Mouse (Mus musculus) hindbrain, embryonic 13.5 days (tissue): Measurements from ENCODE around the gene Sorcs3. TPM values are rescaled to one million over a fixed set of nuclear protein-coding genes. Genes with fewer than 3 reads are reported as not detected.

Experiments used
- ATAC-seq: fragments of 200-750 bp; cut with Nextera tagmentation; 2 replicates; pipeline ENCODE4 v1.8.0; 2017; ENCODE audit warnings: moderate TSS enrichment; ENCODE audit not compliant: low FRiP score
- H3K27ac ChIP-seq: fragments of 300-500 bp; sonication (generic); 2 replicates; pipeline ENCODE4 v1.5.1; 2015; ENCODE audit warnings: inconsistent platforms, mild to moderate bottlenecking, moderate library complexity
- H3K27me3 ChIP-seq: fragments of 300-500 bp; sonication (generic); 2 replicates; pipeline ENCODE4 v1.6.1; 2015; ENCODE audit warnings: mild to moderate bottlenecking, inconsistent platforms
- H3K36me3 ChIP-seq: fragments of 300-500 bp; sonication (generic); 2 replicates; pipeline ENCODE4 v1.6.1; 2015; ENCODE audit warnings: mild to moderate bottlenecking, inconsistent platforms
- H3K4me1 ChIP-seq: fragments of 300-500 bp; sonication (generic); replicated peaks from 2 replicates; pipeline ENCODE4 v1.6.1; 2015; ENCODE audit warnings: inconsistent platforms
- H3K4me2 ChIP-seq: fragments of 300-500 bp; sonication (generic); 2 replicates; pipeline ENCODE4 v1.6.1; 2015; ENCODE audit warnings: inconsistent platforms, mild to moderate bottlenecking, moderate library complexity
- H3K4me3 ChIP-seq: fragments of 300-500 bp; sonication (generic); 2 replicates; pipeline ENCODE4 v1.5.1; 2015; ENCODE audit warnings: mild to moderate bottlenecking, inconsistent platforms
- H3K9ac ChIP-seq: fragments of 300-500 bp; sonication (generic); 2 replicates; pipeline ENCODE4 v1.6.1; 2015; ENCODE audit warnings: mild to moderate bottlenecking, inconsistent platforms
- H3K9me3 ChIP-seq: fragments of 300-500 bp; sonication (generic); 2 replicates; pipeline ENCODE4 v1.6.1; 2016; ENCODE audit warnings: inconsistent platforms
- WGBS: fragments of 180-500 bp; shearing (Covaris S2); methylation state at CpG from one replicate; pipeline ENCODE4 v1.1.7; 2015; 5-methylcytosine and 5-hydroxymethylcytosine counted together
- polyA plus RNA-seq: library from polyadenylated mRNA; unstranded; fragments of >200 nt; fragmentation: Nextera tagmentation; extraction: Ambion mirVana; gene quantifications from 2 replicates; pipeline ENCODE4 v1.2.1, GENCODE M21; 2015

Sorcs3 gene
- polyA plus RNA-seq, 1 experiment from 2014 or later = 10.9 TPM

DNA sequence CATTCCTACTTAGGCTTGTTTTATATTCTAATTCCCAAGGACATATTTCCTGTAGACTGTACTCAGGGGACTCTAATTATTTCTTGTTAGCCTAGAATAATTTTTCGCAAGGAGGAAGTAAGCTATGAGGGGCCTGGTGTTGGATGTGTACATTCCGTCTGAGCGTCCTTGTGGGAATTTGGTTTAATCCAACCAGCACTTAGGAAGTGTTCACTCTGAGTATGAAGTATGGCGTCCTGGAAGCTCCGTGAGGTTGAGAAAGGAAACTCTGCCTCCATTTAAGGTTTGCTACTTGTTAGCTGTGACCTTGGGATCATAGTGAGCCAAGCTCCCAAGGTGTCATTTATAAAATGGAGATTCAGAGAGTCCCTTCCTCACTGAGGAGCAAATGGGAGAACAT is 132.3 kb downstream of the Sorcs3 start:
- no peak overlapping the region for H3K9ac ChIP-seq
- no peak overlapping the region for H3K27ac ChIP-seq
- peaks cover 17% of the 10 kb centered on the region for H3K4me1 ChIP-seq
- 83% methylated on average over 5 of the region's 5 CpGs for WGBS
- H3K36me3 ChIP-seq = no peaks in the 10 kb centered on the region
- H3K27me3 ChIP-seq = no peaks in the 10 kb centered on the region
- H3K4me3 ChIP-seq = no peak overlapping the region
- no peak for ATAC-seq
- H3K9me3 ChIP-seq = no peaks in the 10 kb centered on the region
- no peak overlapping the region for H3K4me2 ChIP-seq

DNA sequence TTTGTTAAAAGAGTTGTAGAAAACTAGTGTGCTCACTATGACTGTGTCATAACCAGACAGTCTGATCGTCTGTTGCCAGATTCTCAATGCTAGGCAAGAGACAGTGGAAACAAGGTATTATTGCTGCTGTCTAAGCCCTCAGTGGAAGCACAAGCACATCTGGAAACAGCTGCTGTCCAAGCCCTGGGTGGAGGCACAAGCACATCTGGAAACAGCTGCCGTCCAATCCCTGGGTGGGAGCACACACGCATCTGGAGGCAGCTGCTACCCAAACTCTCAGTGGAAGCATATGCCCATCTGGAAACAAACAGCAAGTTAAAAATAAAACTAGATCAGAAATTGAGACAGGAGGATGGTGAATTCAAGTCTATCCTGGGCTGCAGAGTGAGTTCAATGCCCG is 136.9 kb downstream of the Sorcs3 start:
- WGBS = 69% methylated on average over 4 of the region's 4 CpGs
- Histone ChIP-seq H3K36me3 (no peaks in the 10 kb centered on the region), H3K4me1 (peaks cover 17% of the 10 kb centered on the region), H3K4me3 (no peak overlapping the region), H3K9me3 (no peaks in the 10 kb centered on the region), H3K4me2 (no peak overlapping the region), H3K27ac (no peak overlapping the region), H3K27me3 (no peaks in the 10 kb centered on the region), H3K9ac (no peak overlapping the region)
- no peak for ATAC-seq

DNA sequence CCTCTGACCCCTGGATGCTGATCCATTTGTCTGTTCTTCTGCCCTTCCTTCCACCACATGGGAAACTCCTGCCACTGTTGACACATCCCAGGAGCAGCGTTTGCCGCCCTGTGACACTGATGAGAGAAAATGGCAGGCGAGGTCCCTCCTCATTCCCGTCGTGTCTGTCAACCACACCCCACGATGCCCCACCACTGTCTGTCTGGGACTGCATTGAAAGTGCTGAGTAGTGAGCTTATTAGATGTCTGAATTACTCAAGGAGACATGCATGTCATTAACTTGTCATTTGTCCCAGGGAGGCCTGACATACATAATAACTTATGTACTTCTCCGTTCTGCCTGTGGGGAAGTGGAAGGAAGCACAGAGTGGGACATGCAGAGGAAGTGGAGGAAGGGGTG is 137.6 kb downstream of the Sorcs3 start:
- peaks cover 17% of the 10 kb centered on the region for H3K4me1 ChIP-seq
- no peak overlapping the region for H3K4me3 ChIP-seq
- WGBS = 17% methylated on average over 7 of the region's 7 CpGs
- H3K36me3 ChIP-seq = no peaks in the 10 kb centered on the region
- no peaks in the 10 kb centered on the region for H3K27me3 ChIP-seq
- H3K27ac ChIP-seq = no peak overlapping the region
- no peak overlapping the region for H3K4me2 ChIP-seq
- H3K9ac ChIP-seq = no peak overlapping the region
- H3K9me3 ChIP-seq = no peaks in the 10 kb centered on the region
- no peak for ATAC-seq

DNA sequence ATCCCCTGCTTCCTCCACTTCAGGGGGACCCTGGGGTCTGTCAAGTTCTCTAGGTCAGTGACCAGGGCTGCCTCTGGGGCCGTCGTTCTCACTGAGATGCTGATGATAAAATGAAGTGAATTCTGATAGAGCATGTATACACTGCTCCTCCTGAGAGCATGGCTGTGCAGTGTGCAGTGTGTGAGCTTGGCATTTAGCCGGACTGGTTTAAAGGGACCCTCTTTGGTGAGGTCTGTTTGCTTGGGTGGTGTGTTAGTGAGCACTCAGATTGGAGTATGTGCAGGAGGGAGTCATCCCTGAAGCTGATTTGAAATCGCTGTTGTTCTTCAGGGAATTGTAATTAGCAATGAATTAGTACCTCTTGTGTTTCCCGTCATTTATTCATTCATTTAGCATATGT is 141.3 kb downstream of the Sorcs3 start:
- Histone ChIP-seq H3K27ac (no peak overlapping the region), H3K27me3 (no peaks in the 10 kb centered on the region), H3K4me2 (no peak overlapping the region), H3K4me1 (peaks cover 17% of the 10 kb centered on the region), H3K36me3 (no peaks in the 10 kb centered on the region), H3K9me3 (no peaks in the 10 kb centered on the region), H3K4me3 (no peak overlapping the region), H3K9ac (no peak overlapping the region)
- no peak for ATAC-seq
- WGBS = 60% methylated on average over 5 of the region's 5 CpGs

DNA sequence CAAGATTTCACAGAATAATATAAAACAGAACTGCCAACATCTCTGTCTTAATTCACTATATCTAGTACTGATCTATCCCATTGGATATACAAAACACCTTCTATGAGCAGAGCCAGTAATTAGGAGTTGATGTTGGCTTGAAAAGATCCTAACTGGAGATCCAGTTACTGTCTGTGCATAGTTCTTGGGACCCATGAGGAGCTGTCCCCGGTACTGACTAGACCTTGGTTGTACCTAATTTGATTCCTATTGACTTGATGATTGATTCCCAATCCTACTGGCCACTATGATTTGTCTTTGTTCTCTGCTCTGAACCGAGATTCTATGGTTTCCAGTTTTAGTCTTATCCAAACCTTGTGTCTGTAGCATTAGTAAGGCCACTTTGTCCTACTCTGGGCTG is 151.0 kb downstream of the Sorcs3 start:
- Histone ChIP-seq H3K36me3 (no peaks in the 10 kb centered on the region), H3K27me3 (no peaks in the 10 kb centered on the region), H3K9ac (no peak overlapping the region), H3K4me1 (no peaks in the 10 kb centered on the region), H3K27ac (no peak overlapping the region), H3K9me3 (no peaks in the 10 kb centered on the region), H3K4me2 (no peak overlapping the region), H3K4me3 (no peak overlapping the region)
- WGBS = 75% methylated on average over 2 of the region's 2 CpGs
- ATAC-seq = no peak

DNA sequence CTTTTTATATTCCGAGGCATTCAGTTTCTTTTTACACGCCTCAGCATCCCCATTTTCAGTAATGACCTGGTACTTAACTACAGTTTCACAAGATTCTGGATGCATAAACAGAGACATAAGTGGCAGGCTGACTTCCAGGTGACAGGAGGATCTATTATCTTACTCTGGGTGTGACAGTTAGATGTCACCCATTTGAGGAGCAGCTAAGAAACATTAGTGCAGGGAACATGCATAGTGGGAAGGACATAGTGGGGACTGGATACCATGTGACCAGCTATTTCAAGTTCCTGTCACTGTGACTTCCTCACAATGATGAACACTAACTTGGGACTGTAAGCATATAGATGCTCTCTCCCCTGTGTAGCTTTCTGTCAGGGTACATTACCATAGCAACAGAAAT is 156.3 kb downstream of the Sorcs3 start:
- ATAC-seq = no peak
- H3K9ac ChIP-seq = no peak overlapping the region
- no peaks in the 10 kb centered on the region for H3K9me3 ChIP-seq
- no peak overlapping the region for H3K4me2 ChIP-seq
- H3K4me3 ChIP-seq = no peak overlapping the region
- 90% methylated on average over 2 of the region's 2 CpGs for WGBS
- H3K36me3 ChIP-seq = no peaks in the 10 kb centered on the region
- H3K27ac ChIP-seq = no peak overlapping the region
- 0 out of 2 replicates have a peak, but pooled peaks cover 3% of the 10 kb centered on the region for H3K4me1 ChIP-seq
- no peaks in the 10 kb centered on the region for H3K27me3 ChIP-seq

DNA sequence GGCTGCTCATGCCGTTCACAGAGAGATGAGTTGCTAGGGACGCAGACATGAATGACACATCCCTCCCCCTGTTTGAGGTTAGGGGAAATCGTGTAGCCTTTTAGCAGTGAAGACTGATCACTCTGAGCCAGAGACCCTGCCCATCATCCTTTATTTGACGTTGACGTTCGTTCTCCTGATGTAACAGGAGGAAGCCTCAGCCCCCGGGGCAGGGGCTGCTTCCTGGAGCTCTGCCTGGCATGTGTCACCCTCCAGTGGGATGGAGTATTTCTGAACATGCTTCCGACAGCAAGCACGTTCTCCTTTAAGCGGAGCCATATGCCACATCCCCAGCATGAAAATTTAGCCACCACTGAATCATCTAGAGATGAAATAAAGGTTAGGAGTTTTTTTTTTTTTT is 162.2 kb downstream of the Sorcs3 start:
- Histone ChIP-seq H3K9me3 (no peaks in the 10 kb centered on the region), H3K9ac (no peak overlapping the region), H3K4me1 (peaks cover 11% of the 10 kb centered on the region), H3K4me3 (no peak overlapping the region), H3K36me3 (no peaks in the 10 kb centered on the region), H3K4me2 (0 out of 2 replicates have a peak overlapping the region, but pooled peaks have one; percentile 19), H3K27ac (no peak overlapping the region), H3K27me3 (no peaks in the 10 kb centered on the region)
- WGBS = 29% methylated on average over 10 of the region's 10 CpGs
- no peak for ATAC-seq

DNA sequence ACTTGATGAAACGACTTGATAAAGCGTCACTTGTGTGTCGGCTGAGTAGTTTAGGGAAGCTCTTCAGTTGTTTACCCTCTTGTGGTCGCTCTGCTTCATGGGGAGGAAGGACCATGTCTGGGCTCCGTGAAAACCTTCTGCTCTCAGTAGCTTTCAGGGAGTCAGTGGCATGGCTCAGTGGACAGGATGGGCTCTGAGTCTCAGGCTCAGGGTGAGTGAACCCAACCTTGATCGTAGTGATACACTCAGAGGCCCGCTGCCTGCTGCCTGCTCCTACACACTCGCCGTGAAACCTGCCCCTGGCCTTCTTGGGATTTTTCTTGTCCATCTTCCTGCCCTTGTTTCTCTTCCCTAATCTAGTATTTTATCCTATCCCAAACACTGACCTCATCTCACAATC is 166.0 kb downstream of the Sorcs3 start:
- no peak overlapping the region for H3K4me2 ChIP-seq
- no peak overlapping the region for H3K27ac ChIP-seq
- H3K4me3 ChIP-seq = no peak overlapping the region
- peaks cover 15% of the 10 kb centered on the region for H3K4me1 ChIP-seq
- WGBS = 84% methylated on average over 9 of the region's 9 CpGs
- H3K27me3 ChIP-seq = no peaks in the 10 kb centered on the region
- H3K9ac ChIP-seq = no peak overlapping the region
- H3K36me3 ChIP-seq = no peaks in the 10 kb centered on the region
- no peak for ATAC-seq
- H3K9me3 ChIP-seq = no peaks in the 10 kb centered on the region

DNA sequence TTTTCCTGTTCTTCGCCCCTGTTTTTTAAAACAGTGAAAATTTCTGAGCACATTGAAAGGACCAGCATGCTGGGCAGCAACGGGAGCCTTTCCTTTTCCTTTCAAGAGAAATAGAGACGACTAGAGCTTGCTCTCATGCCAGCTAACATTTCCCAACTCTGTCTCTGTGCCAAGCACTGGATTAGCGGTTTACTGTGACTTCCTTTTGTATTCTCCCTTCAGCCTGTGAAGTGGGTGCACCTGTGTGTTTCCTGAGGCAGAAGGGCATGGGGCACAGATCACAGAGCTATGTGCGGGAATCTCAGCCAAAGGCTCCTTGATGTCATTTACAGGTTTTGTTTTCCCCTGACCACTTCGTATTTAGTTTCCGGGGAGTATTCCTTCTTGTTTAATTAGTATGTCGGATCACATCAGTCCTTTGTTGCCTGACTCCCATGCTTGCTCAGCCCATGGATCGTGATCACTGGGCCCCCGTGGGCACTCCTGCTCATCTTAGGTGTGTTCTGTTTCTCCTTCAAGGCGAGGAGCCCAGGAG is 172.2 kb downstream of the Sorcs3 start:
- Histone ChIP-seq H3K4me3 (no peak overlapping the region), H3K4me2 (no peak overlapping the region), H3K9ac (no peak overlapping the region), H3K9me3 (no peaks in the 10 kb centered on the region), H3K4me1 (peaks cover 4% of the 10 kb centered on the region; the same call in 1 of the 2 replicates), H3K27ac (no peak overlapping the region), H3K27me3 (no peaks in the 10 kb centered on the region), H3K36me3 (no peaks in the 10 kb centered on the region)
- ATAC-seq = no peak
- WGBS = 80% methylated on average over 11 of the region's 11 CpGs

DNA sequence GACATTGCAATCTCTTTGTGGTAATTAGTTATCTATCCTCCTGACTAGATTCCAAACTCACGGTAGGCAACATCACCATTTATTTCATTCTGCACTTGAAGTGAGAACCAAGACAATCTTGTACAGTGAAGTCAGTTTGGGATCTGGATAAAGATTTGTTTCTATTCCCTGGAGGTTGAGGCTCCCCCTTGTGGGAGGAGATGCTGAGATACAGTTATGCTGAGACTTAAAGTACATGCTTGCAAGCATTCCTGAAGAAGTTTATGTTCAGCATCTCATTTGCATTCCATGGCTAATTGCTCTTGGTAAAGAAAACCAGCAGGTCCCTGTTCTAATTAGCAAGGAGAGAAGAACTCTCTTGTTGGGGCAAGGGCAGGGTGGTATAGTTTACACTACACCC is 185.7 kb downstream of the Sorcs3 start:
- H3K4me3 ChIP-seq = no peak overlapping the region
- 63% methylated on average over 1 of the region's 1 CpGs for WGBS

DNA sequence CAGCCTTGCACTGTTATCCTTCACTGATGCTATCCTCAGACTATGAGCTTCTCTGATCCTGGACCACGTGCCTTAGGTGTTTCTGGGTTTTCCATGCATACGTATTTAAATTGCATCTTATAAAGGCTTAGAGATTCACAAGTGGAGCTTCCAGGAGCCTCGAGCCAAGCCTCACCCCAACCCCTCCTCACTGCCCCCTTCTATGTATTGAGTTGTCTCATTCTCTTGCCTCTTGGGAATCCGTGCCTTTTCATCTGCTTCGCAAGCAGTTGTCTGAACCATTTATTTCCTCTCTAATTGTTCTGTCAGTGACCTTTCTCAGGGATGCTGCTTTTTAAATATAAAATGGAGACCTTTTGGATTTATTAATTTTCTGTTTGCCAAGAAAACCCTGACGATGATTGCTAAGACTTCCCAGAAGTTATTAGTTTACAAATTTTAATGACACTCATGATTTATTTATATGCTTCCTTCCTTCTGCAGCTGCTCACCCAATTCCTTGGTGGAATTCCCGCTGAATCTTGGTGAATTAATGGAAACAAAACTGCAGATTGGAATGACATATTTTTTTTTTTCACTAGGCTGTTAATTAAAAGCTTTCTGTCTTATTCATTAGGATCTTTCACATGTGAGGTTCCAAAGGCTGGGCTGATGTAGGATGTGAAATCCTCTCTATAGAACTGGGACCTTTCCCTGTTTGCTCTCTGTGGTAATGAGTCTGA is 199.1 kb downstream of the Sorcs3 start:
- 37% methylated on average over 7 of the region's 7 CpGs for WGBS
- no peak for ATAC-seq
- H3K9me3 ChIP-seq = no peaks in the 10 kb centered on the region
- no peaks in the 10 kb centered on the region for H3K36me3 ChIP-seq
- H3K4me2 ChIP-seq = no peak overlapping the region
- H3K27me3 ChIP-seq = 0 out of 2 replicates have a peak, but pooled peaks cover under 1% of the 10 kb centered on the region
- H3K4me3 ChIP-seq = no peak overlapping the region
- no peak overlapping the region for H3K27ac ChIP-seq
- H3K4me1 ChIP-seq = peaks cover 9% of the 10 kb centered on the region
- H3K9ac ChIP-seq = no peak overlapping the region

More for the DNA sequence above, 185.7 kb downstream of the Sorcs3 start:
- no peak for ATAC-seq
- H3K36me3 ChIP-seq = no peaks in the 10 kb centered on the region
- no peak overlapping the region for H3K9ac ChIP-seq
- H3K27ac ChIP-seq = no peak overlapping the region
- H3K4me1 ChIP-seq = peaks cover 8% of the 10 kb centered on the region
- 0 out of 2 replicates have a peak, but pooled peaks cover 8% of the 10 kb centered on the region for H3K27me3 ChIP-seq
- H3K9me3 ChIP-seq = no peaks in the 10 kb centered on the region
- H3K4me2 ChIP-seq = no peak overlapping the region

DNA sequence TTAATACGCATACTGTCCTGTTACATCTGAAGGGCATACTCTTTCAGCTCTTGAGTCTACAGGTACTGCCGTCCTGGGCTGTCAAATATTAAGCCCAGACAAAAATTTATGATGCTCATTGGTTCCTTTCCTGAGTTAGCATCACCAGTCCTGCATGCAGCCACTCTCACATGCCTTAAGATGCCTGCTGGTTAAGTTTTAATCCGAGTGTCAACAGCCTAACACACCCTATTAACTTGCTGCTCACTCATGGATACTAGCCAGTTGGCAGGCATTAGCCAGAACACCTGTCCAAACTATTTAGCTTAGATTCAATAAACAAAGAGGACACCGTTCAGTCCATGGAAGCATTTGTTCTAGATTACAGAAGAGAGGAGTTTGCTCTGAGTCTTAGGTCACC is 202.4 kb downstream of the Sorcs3 start:
- H3K4me3 ChIP-seq = no peak overlapping the region
- no peaks in the 10 kb centered on the region for H3K9me3 ChIP-seq
- H3K27me3 ChIP-seq = peaks cover 2% of the 10 kb centered on the region; the same call in 1 of the 2 replicates
- no peaks in the 10 kb centered on the region for H3K36me3 ChIP-seq
- peaks cover 9% of the 10 kb centered on the region for H3K4me1 ChIP-seq
- H3K27ac ChIP-seq = no peak overlapping the region
- no peak overlapping the region for H3K4me2 ChIP-seq
- H3K9ac ChIP-seq = no peak overlapping the region
- ATAC-seq = no peak
- WGBS = 75% methylated on average over 4 of the region's 4 CpGs

DNA sequence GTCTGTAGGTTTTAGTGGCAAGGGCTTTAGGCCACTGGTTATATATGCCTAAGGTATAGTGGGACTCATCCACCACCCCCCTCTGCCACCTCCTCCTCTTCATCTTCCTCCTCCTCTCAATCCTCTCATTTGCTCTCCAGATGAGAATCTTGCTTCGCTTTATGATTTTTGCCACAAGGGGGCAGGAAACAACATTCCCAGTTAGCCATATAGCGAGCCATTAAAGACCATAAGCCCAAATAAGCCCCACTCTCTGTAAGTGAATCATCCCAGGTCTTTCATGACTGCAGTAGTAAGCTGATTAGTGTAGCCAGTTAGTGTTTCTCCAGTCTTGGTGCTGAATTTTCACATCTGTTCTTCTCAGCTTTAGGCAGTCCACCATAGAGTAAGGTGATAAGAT is 205.5 kb downstream of the Sorcs3 start:
- ATAC-seq = no peak
- no peaks in the 10 kb centered on the region for H3K9me3 ChIP-seq
- WGBS = 49% methylated on average over 2 of the region's 2 CpGs

More for the DNA sequence above, 205.5 kb downstream of the Sorcs3 start:
- H3K4me1 ChIP-seq = no peaks in the 10 kb centered on the region
- no peak overlapping the region for H3K4me3 ChIP-seq
- peaks cover 2% of the 10 kb centered on the region; the same call in 1 of the 2 replicates for H3K27me3 ChIP-seq
- H3K27ac ChIP-seq = no peak overlapping the region
- H3K36me3 ChIP-seq = no peaks in the 10 kb centered on the region
- H3K9ac ChIP-seq = no peak overlapping the region
- no peak overlapping the region for H3K4me2 ChIP-seq
